ENCODE assay signal across 8 mouse cellular contexts in the genomic region with DNA sequence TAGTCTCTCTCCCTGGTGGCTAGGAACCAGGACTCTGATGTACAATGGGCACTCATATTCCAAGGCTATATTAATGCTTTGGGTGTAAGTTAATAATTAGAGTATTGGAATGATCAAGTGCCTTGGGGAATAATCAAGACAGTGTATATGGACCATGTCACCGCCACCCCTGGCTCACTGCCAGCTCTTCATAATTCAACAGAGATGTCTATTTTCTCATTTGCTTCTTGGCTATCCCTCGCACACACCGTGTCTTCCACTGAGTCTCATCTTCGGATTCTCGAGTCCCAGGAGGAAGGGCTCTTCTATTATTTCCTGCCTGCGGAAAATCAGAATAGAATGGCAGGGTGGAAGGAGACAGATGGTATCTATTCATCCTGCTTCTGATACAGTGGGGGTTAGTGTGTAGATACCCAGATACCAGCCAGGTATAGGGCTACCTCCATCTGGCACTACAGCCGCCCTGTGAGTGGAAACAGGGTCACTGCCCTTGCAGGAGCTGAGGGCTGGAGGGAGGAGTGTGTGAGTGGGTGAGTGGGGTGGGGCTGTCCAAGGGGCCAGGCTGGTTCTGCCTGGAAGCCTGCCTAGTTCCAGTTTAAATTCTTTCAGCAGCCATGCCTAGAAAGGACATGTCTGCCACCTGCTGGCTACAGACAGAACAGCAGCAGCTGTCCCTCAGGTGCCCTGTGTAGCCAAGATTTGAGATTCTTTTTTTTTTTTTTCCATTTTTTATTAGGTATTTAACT. TPM values are rescaled to one million over a fixed set of nuclear protein-coding genes. Genes with fewer than 3 reads are reported as not detected.
DNase-seq lines count a peak whose midpoint lies in the region; ATAC-seq and TF ChIP-seq lines count a peak whose summit lies in the region.

No protein-coding gene starts in this region.

- WGBS in hindbrain, postnatal 0 days, result 12% methylated on average over 7 of the region's 7 CpGs

- H3K4me3 ChIP-seq in gastrocnemius, adult 2 months, result 0 out of 2 replicates have a peak overlapping the region, but pooled peaks have one; percentile 5
- H3K4me3 ChIP-seq in hindbrain, postnatal 0 days (ENCODE audit: low read length), result no peak overlapping the region
- H3K4me3 ChIP-seq in left cerebral cortex, adult 2 months, result no peak overlapping the region

- TF ChIP-seq CTCF in gastrocnemius, adult 2 months (IDR thresholded peaks at IDR 0.05), result peak; percentile 80
- TF ChIP-seq CTCF in hindbrain, postnatal 0 days (IDR thresholded peaks at IDR 0.05; ENCODE audit: low read depth), result peak; percentile 85
- peak; percentile 75 for TF ChIP-seq CTCF in left cerebral cortex, adult 2 months (IDR thresholded peaks at IDR 0.05)

- peak; percentile 56 for DNase-seq in R1 (ENCODE audit: low read depth, low spot score)
- DNase-seq in gastrocnemius, adult 2 months, result peak; percentile 78
- DNase-seq in hindbrain, postnatal 0 days (ENCODE audit: low spot score), result peak; percentile 92
- peak; percentile 68 to 78 for DNase-seq in left cerebral cortex, adult 2 months (ENCODE audit: extremely low spot score in 1 of 2, low spot score in 2 of 2)
- peak; percentile 84 for DNase-seq in right cerebral cortex, postnatal 10 days (ENCODE audit: low spot score in 2 of 2)
- DNase-seq in urinary bladder, postnatal 36 days (ENCODE audit: low spot score in 2 of 2), result peak; percentile 68

- intact Hi-C loops in gastrocnemius, adult 2 months (cut with DNase I), result loop anchor here (2.0 to 10.0 kb wide), 2 partner anchors 40 to 550 kb away; partner anchors contain the start of gene Tcf7l2
- intact Hi-C loops in left cerebral cortex, adult 2 months (cut with DNase I), result loop anchor here (2.0 kb wide), 2 partner anchors 50 to 958 kb away; no protein-coding TSS in a partner anchor

- H3K4me2 ChIP-seq in hindbrain, postnatal 0 days (ENCODE audit: low read depth, low read length), result 0 out of 2 replicates have a peak overlapping the region, but pooled peaks have one; percentile 18

- no peaks in the 10 kb centered on the region for H3K9me3 ChIP-seq in hindbrain, postnatal 0 days (ENCODE audit: low read length)

- H3K9ac ChIP-seq in hindbrain, postnatal 0 days (replicated peaks; ENCODE audit: low read length), result no peak overlapping the region

- no peaks in the 10 kb centered on the region for H3K27me3 ChIP-seq in hindbrain, postnatal 0 days (ENCODE audit: insufficient read depth, low read length)

- H3K4me1 ChIP-seq in hindbrain, postnatal 0 days (ENCODE audit: insufficient read depth, low read length), result peaks cover 5% of the 10 kb centered on the region; the same call in 1 of the 2 replicates

- peak; percentile 73 for ATAC-seq in common myeloid progenitor, adult 5-6 weeks (replicated peaks; ENCODE audit: low read depth, poor library complexity, severe bottlenecking)
- peak; percentile 84 for ATAC-seq in hindbrain, postnatal 0 days
- ATAC-seq in megakaryocyte, adult 5-6 weeks (ENCODE audit: poor library complexity, severe bottlenecking), result peak; percentile 89

- H3K27ac ChIP-seq in gastrocnemius, adult 2 months, result no peak overlapping the region
- peak overlapping the region; percentile 36; the same call in 1 of the 2 replicates for H3K27ac ChIP-seq in hindbrain, postnatal 0 days
- H3K27ac ChIP-seq in left cerebral cortex, adult 2 months, result no peak overlapping the region

- no peaks in the 10 kb centered on the region for H3K36me3 ChIP-seq in hindbrain, postnatal 0 days (ENCODE audit: insufficient read depth, low read length)

RNA-seq across cellular contexts. Expression of gene Habp2, which starts 7.9 kb away (rescaled TPM):
- not detected in 2 replicates for total RNA-seq in common myeloid progenitor, adult 5-6 weeks (2017)
- not detected for total RNA-seq in gastrocnemius, adult 2 months (2021)
- total RNA-seq in hindbrain, postnatal 0 days (2014; rRNA removed), result not detected in 2 replicates
- polyA plus RNA-seq in hindbrain, postnatal 0 days (2015; fragmentation: Nextera tagmentation; extraction: Ambion mirVana), result not detected in 2 replicates
- not detected for total RNA-seq in left cerebral cortex, adult 2 months (2021)
- total RNA-seq in megakaryocyte, adult 5-6 weeks (2015), result not detected in 2 replicates
- total RNA-seq in megakaryocyte, adult 5-6 weeks (2017), result not detected in 2 replicates
